ENCODE assay signal across 22 mouse cellular contexts in the genomic region with DNA sequence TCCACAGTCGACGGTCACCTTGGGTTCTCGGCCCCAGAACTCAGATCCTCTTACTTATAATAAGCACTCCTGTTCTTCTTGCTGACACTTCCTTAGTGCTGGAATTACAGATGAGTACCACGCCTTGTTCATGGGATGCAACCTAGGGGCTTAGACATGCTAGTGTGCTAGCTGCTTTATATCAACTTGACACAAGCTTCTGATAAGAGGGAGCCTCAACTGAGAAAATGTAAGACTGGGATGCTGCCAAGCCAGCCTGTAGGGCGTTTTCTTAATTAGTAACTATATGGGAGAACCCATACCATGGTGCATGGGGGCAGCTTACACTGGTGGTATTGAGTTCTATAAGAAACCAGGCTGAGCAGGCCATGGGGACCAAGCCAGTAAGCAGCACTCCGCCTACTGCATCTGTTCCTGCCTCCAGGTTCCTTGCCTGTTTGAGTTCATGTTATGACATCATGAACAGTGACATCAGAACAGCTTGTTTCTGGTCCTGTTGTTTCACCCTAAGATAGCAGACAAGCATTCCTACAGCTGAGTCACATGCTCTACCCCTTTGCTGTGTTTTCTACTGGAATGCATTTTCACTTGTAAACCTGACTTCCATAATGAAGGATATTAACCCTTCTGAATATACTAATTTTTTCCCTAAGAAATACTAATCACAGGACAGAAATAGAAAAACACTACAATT.
"Had no signal": no experiment of that assay in that cellular context is flagged by ENCODE, and none has a peak within 500 bp of the region (broad histone marks: within the 10 kb centered on the region; RNA-seq: fewer than 3 reads in every experiment).

No protein-coding gene starts in this region.

- H3K27me3 ChIP-seq: kidney, embryonic 15.5 days; limb, embryonic 12.5 days; limb, embryonic 15.5 days; midbrain, embryonic 12.5 days; midbrain, embryonic 15.5 days; neural tube, embryonic 12.5 days; neural tube, embryonic 15.5 days; stomach, embryonic 15.5 days had no signal

- H3K4me3 ChIP-seq: kidney, embryonic 15.5 days; limb, embryonic 12.5 days; limb, embryonic 15.5 days; midbrain, embryonic 12.5 days; midbrain, embryonic 15.5 days; neural tube, embryonic 12.5 days; neural tube, embryonic 15.5 days; stomach, embryonic 15.5 days had no signal

- ATAC-seq: liver, postnatal 0 days; midbrain, embryonic 15.5 days had no signal

- H3K4me1 ChIP-seq: kidney, embryonic 15.5 days; limb, embryonic 15.5 days; neural tube, embryonic 12.5 days; stomach, embryonic 15.5 days had no signal

- H3K27ac ChIP-seq: kidney, embryonic 15.5 days; limb, embryonic 12.5 days; limb, embryonic 15.5 days; liver, embryonic 14.5 days; midbrain, embryonic 12.5 days; midbrain, embryonic 15.5 days; neural tube, embryonic 12.5 days; neural tube, embryonic 15.5 days; stomach, embryonic 15.5 days had no signal

- H3K4me2 ChIP-seq: kidney, embryonic 15.5 days; limb, embryonic 12.5 days; limb, embryonic 15.5 days; liver, embryonic 11.5 days; lung, embryonic 14.5 days; midbrain, embryonic 12.5 days; midbrain, embryonic 15.5 days; neural tube, embryonic 12.5 days; neural tube, embryonic 15.5 days; stomach, embryonic 15.5 days had no signal

- H3K9me3 ChIP-seq: kidney, embryonic 15.5 days; limb, embryonic 12.5 days; limb, embryonic 15.5 days; midbrain, embryonic 12.5 days; midbrain, embryonic 15.5 days; neural tube, embryonic 12.5 days; neural tube, embryonic 15.5 days; stomach, embryonic 15.5 days had no signal

- H3K36me3 ChIP-seq: limb, embryonic 15.5 days; midbrain, embryonic 12.5 days; midbrain, embryonic 15.5 days; neural tube, embryonic 12.5 days; stomach, embryonic 15.5 days had no signal

- DNase-seq: kidney, postnatal 10 days; kidney, postnatal 36 days; layer of hippocampus, postnatal 36 days; left cerebral cortex, postnatal 4 days; liver, postnatal 0 days; lung, embryonic 14.5 days; lung, postnatal 10 days; lung, postnatal 36 days; right cerebral cortex, adult 18-20 months; right cerebral cortex, postnatal 25 days; spleen, adult 18-20 months; thymus, postnatal 25 days had no signal

- H3K9ac ChIP-seq: kidney, embryonic 15.5 days; limb, embryonic 12.5 days; limb, embryonic 15.5 days; liver, embryonic 14.5 days; liver, postnatal 0 days; lung, embryonic 14.5 days; midbrain, embryonic 12.5 days; midbrain, embryonic 15.5 days; neural tube, embryonic 12.5 days; neural tube, embryonic 15.5 days; stomach, embryonic 15.5 days had no signal
